Comparison of ENCODE assay signal across 19 mouse cellular contexts in the genomic region with DNA sequence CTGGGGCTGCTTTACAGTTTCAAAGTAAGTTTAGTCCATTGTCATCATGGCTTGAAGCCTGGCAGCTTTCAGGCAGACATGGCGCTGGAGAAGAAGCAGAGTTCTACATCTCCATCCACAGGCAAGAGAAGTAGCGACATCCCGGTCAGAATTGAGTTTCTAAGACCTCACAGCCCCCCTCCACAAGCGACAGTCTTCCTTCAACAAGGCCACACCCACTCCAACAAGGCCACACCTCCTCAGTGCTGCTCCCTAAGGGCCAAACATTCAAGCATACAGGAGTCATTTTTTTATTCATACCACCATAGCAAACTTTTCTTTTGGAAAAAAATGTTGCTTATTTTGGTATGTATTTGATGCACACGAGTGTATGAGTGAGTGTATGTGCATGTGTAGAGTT. TPM values are rescaled to one million over a fixed set of nuclear protein-coding genes. Genes with fewer than 3 reads are reported as not detected.
DNase-seq lines count a peak whose midpoint lies in the region; ATAC-seq and TF ChIP-seq lines count a peak whose summit lies in the region.
"Had no signal": no experiment of that assay in that cellular context is flagged by ENCODE, and none has a peak within 500 bp of the region (broad histone marks: within the 10 kb centered on the region; RNA-seq: fewer than 3 reads in every experiment).

No protein-coding gene starts in this region.

- H3K27me3 ChIP-seq in liver, embryonic 11.5 days (replicated peaks; ENCODE audit: control insufficient read depth, insufficient read depth, low read length): no peaks in the 10 kb centered on the region
- no peaks in the 10 kb centered on the region for H3K27me3 ChIP-seq in liver, postnatal 0 days (ENCODE audit: insufficient read depth, low read length)
- no peaks in the 10 kb centered on the region for H3K27me3 ChIP-seq in forebrain, postnatal 0 days (ENCODE audit: insufficient read depth, low read length)
- H3K27me3 ChIP-seq: embryonic facial prominence, embryonic 15.5 days; hindbrain, embryonic 12.5 days; liver, embryonic 13.5 days had no signal

- ATAC-seq in liver, embryonic 11.5 days (replicated peaks; ENCODE audit: low FRiP score): no peak
- ATAC-seq in liver, postnatal 0 days: no peak
- ATAC-seq in forebrain, postnatal 0 days: no peak

- H3K27ac ChIP-seq in liver, embryonic 11.5 days (ENCODE audit: low read depth, low read length): no peak overlapping the region
- no peak overlapping the region for H3K27ac ChIP-seq in liver, postnatal 0 days (ENCODE audit: low read depth)
- H3K27ac ChIP-seq in forebrain, postnatal 0 days (ENCODE audit: low read depth, low read length): no peak overlapping the region
- H3K27ac ChIP-seq: embryonic facial prominence, embryonic 15.5 days; forebrain, embryonic 10.5 days; heart, adult 2 months; hindbrain, embryonic 12.5 days; kidney, postnatal 0 days; liver, embryonic 13.5 days had no signal

- H3K36me3 ChIP-seq in liver, embryonic 11.5 days (ENCODE audit: control insufficient read depth, insufficient read depth, low read length): no peaks in the 10 kb centered on the region; the same call in 1 of the 2 replicates
- no peaks in the 10 kb centered on the region; the same call in 1 of the 2 replicates for H3K36me3 ChIP-seq in liver, postnatal 0 days (replicated peaks; ENCODE audit: insufficient read depth, low read length)
- no peaks in the 10 kb centered on the region for H3K36me3 ChIP-seq in forebrain, postnatal 0 days (ENCODE audit: insufficient read depth)
- H3K36me3 ChIP-seq: embryonic facial prominence, embryonic 15.5 days; hindbrain, embryonic 12.5 days had no signal

- no peaks in the 10 kb centered on the region for H3K9me3 ChIP-seq in liver, embryonic 11.5 days (ENCODE audit: control insufficient read depth, low read length)
- no peaks in the 10 kb centered on the region for H3K9me3 ChIP-seq in liver, postnatal 0 days (ENCODE audit: low read length)
- no peaks in the 10 kb centered on the region for H3K9me3 ChIP-seq in forebrain, postnatal 0 days (ENCODE audit: low read length)
- H3K9me3 ChIP-seq: embryonic facial prominence, embryonic 15.5 days; G1E; hindbrain, embryonic 12.5 days; liver, embryonic 13.5 days had no signal

- DNase-seq in liver, embryonic 11.5 days (ENCODE audit: low spot score): no peak
- no peak for DNase-seq in liver, postnatal 0 days
- peak; percentile 49 to 52 for DNase-seq in B cell, adult 2 months
- DNase-seq in ES-CJ7 (ENCODE audit: low read depth, low spot score): peak; percentile 89
- peak; percentile 28 for DNase-seq in naive thymus-derived CD4-positive, alpha-beta T cell, adult 2 months (ENCODE audit: low read depth)
- no peak for DNase-seq in forebrain, postnatal 0 days
- DNase-seq in cerebellum, adult 9-10 months: no peak
- DNase-seq: adrenal gland, postnatal 10 days; cerebellum, adult 9-11 months; heart, adult 2 months; left cerebral cortex, postnatal 4 days; liver, embryonic 13.5 days; midbrain, embryonic 14.5 days had no signal

- no peak overlapping the region for H3K4me3 ChIP-seq in liver, embryonic 11.5 days (ENCODE audit: low read depth, low read length)
- no peak overlapping the region for H3K4me3 ChIP-seq in liver, postnatal 0 days (ENCODE audit: low read depth, low read length)
- H3K4me3 ChIP-seq in forebrain, postnatal 0 days (ENCODE audit: low read depth, low read length): no peak overlapping the region
- H3K4me3 ChIP-seq: embryonic facial prominence, embryonic 15.5 days; forebrain, embryonic 10.5 days; heart, adult 2 months; hindbrain, embryonic 12.5 days; liver, embryonic 13.5 days; myocyte had no signal

- TF ChIP-seq EP300 in liver, postnatal 0 days (IDR thresholded peaks at IDR 0.05; ENCODE audit: low read depth): no peak

- H3K4me2 ChIP-seq in liver, embryonic 11.5 days: peak overlapping the region; percentile 17
- no peak overlapping the region for H3K4me2 ChIP-seq in liver, postnatal 0 days (ENCODE audit: low read depth, low read length)
- no peak overlapping the region for H3K4me2 ChIP-seq in forebrain, postnatal 0 days (ENCODE audit: low read depth)
- H3K4me2 ChIP-seq: embryonic facial prominence, embryonic 15.5 days; hindbrain, embryonic 12.5 days; liver, embryonic 13.5 days had no signal

- WGBS in liver, embryonic 11.5 days: 56% methylated on average over 5 of the region's 5 CpGs
- WGBS in liver, postnatal 0 days (ENCODE audit: insufficient replicate concordance): 54% methylated on average over 5 of the region's 5 CpGs
- 57% methylated on average over 5 of the region's 5 CpGs for WGBS in forebrain, postnatal 0 days

- no peak; the same call in 1 of the 2 replicates for TF ChIP-seq CTCF in liver, postnatal 0 days (IDR thresholded peaks at IDR 0.05; ENCODE audit: low read depth)
- no peak for TF ChIP-seq CTCF in forebrain, postnatal 0 days (IDR thresholded peaks at IDR 0.05; ENCODE audit: low read depth)

- no peak overlapping the region for H3K9ac ChIP-seq in liver, embryonic 11.5 days (ENCODE audit: low read depth, low read length)
- H3K9ac ChIP-seq in liver, postnatal 0 days (replicated peaks): no peak overlapping the region
- H3K9ac ChIP-seq in forebrain, postnatal 0 days: no peak overlapping the region
- H3K9ac ChIP-seq: embryonic facial prominence, embryonic 15.5 days; hindbrain, embryonic 12.5 days; liver, embryonic 13.5 days had no signal

- peaks cover 11% of the 10 kb centered on the region for H3K4me1 ChIP-seq in liver, embryonic 11.5 days (replicated peaks; ENCODE audit: control insufficient read depth, insufficient read depth, low read length)
- H3K4me1 ChIP-seq in liver, postnatal 0 days (ENCODE audit: insufficient read depth): peaks cover 14% of the 10 kb centered on the region
- peaks cover 8% of the 10 kb centered on the region; the same call in 1 of the 2 replicates for H3K4me1 ChIP-seq in forebrain, postnatal 0 days (ENCODE audit: insufficient read depth)
- H3K4me1 ChIP-seq: embryonic facial prominence, embryonic 15.5 days had no signal

RNA-seq across cellular contexts. Expression of gene Zfp280b, which starts 2.0 kb away (rescaled TPM):
- polyA plus RNA-seq in liver, embryonic 11.5 days (2014; fragmentation: Nextera tagmentation; extraction: Ambion mirVana): 31.2 and 32.9 TPM in 2 replicates
- 7.3 and 8.3 TPM in 2 replicates for polyA plus RNA-seq in liver, postnatal 0 days (2015; fragmentation: Nextera tagmentation; extraction: Ambion mirVana)
- total RNA-seq in forebrain, postnatal 0 days (2014; rRNA removed): 5.8 and 7.9 TPM in 2 replicates
- polyA plus RNA-seq in forebrain, postnatal 0 days (2015; fragmentation: Nextera tagmentation; extraction: Ambion mirVana): 7.7 and 9.0 TPM in 2 replicates

Comparison
In these comparisons a context has a peak if more than half of its experiments do, and no peak if none do; other contexts are left out.
1. DNase-seq: peak in B cell, adult 2 months (2 of 2), ES-CJ7 (single experiment) and naive thymus-derived CD4-positive, alpha-beta T cell, adult 2 months (single experiment); none in liver, embryonic 11.5 days (single experiment), liver, postnatal 0 days (single experiment), forebrain, postnatal 0 days (single experiment) and cerebellum, adult 9-10 months (single experiment).